Mouse (Mus musculus) limb, embryonic 11.5 days (tissue): ENCODE measurements around the gene Arpc4. TPM values are rescaled to one million over a fixed set of nuclear protein-coding genes. Genes with fewer than 3 reads are reported as not detected.

ENCODE experiments used
- ATAC-seq: fragments of 200-750 bp; cut with Nextera tagmentation; 2 replicates; pipeline ENCODE4 v1.8.0; 2017; ENCODE audit warnings: low read depth; ENCODE audit not compliant: insufficient number of reproducible peaks, low FRiP score, low TSS enrichment
- DNase-seq: peaks from one replicate; pipeline ENCODE4 v3.0.0-alpha.2; 2015; ENCODE audit warnings: low spot score
- H3K27ac ChIP-seq: fragments of 300-500 bp; sonication (generic); replicated peaks from 2 replicates; pipeline ENCODE4 v1.5.1; 2014; ENCODE audit warnings: low read depth, mild to moderate bottlenecking, low read length
- H3K27me3 ChIP-seq: fragments of 300-500 bp; sonication (generic); 2 replicates; pipeline ENCODE4 v1.6.1; 2014; ENCODE audit warnings: mild to moderate bottlenecking, low read length, mixed read lengths; ENCODE audit not compliant: control insufficient read depth, insufficient read depth
- H3K36me3 ChIP-seq: fragments of 300-500 bp; sonication (generic); 2 replicates; pipeline ENCODE4 v1.6.1; 2014; ENCODE audit warnings: mild to moderate bottlenecking, low read length, moderate library complexity, mixed read lengths; ENCODE audit not compliant: control insufficient read depth, insufficient read depth
- H3K4me1 ChIP-seq: fragments of 300-500 bp; sonication (generic); 2 replicates; pipeline ENCODE4 v1.6.1; 2014; ENCODE audit warnings: low read length, mixed read lengths; ENCODE audit not compliant: control insufficient read depth, insufficient read depth
- H3K4me2 ChIP-seq: fragments of 300-500 bp; sonication (generic); 2 replicates; pipeline ENCODE4 v1.6.1; 2014; ENCODE audit warnings: low read depth, mild to moderate bottlenecking, moderate library complexity; ENCODE audit not compliant: severe bottlenecking
- H3K4me3 ChIP-seq: fragments of 300-500 bp; sonication (generic); 2 replicates; pipeline ENCODE4 v1.5.1; 2014; ENCODE audit warnings: low read depth, low read length
- H3K9ac ChIP-seq: fragments of 300-500 bp; sonication (generic); 2 replicates; pipeline ENCODE4 v1.6.1; 2014; ENCODE audit warnings: mild to moderate bottlenecking, low read length
- H3K9me3 ChIP-seq: fragments of 300-500 bp; sonication (generic); 2 replicates; pipeline ENCODE4 v1.6.1; 2016; ENCODE audit warnings: low read length; ENCODE audit not compliant: control insufficient read depth
- WGBS: fragments of 180-500 bp; shearing (Covaris S2); extraction: QIAGEN DNeasy Blood & Tissue Kit; methylation state at CpG from one replicate; pipeline ENCODE4 v1.1.7; 2014; 5-methylcytosine and 5-hydroxymethylcytosine counted together
- polyA plus RNA-seq: library from polyadenylated mRNA; unstranded; fragments of >200 nt; fragmentation: Nextera tagmentation; extraction: Ambion mirVana; gene quantifications from 2 replicates; pipeline ENCODE4 v1.2.1, GENCODE M21; 2014

Arpc4 gene
- polyA plus RNA-seq, 1 experiment from 2014 or later: 197 TPM

- Histone ChIP-seq H3K9ac (no peak overlapping the region), H3K4me2 (no peak overlapping the region), H3K36me3 (no peaks in the 10 kb centered on the region), H3K27ac (no peak overlapping the region), H3K27me3 (no peaks in the 10 kb centered on the region), H3K9me3 (no peaks in the 10 kb centered on the region), H3K4me1 (no peaks in the 10 kb centered on the region), H3K4me3 (no peak overlapping the region)
- WGBS: 63% methylated on average over 3 of the region's 3 CpGs
- DNase-seq (no peak), ATAC-seq (no peak)
Observed at GRCm38 (mm10) chr6:113352820-113353219, 25.1 kb upstream of the Arpc4 start.

DNA sequence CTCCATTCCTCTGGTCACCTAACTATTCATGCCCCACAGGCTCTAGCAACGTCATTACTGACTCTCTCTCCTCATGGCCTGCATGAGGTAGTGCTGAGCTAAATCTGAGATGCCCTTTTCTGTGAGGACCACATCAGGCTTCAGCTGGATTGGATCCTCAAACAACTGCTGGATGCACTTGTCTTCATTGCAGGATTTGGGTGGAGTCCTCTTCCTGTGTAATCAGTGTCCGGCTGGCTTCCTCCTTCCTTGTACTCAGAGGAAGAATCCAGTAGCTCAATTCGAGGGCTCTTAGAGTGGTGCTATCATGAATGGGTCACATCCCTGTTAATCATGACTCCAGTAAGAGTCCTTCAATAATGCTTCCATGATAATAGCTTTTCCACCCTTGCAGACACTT lies 24.2 kb upstream of the Arpc4 start:
- ATAC-seq (no peak), DNase-seq (no peak)
- 84% methylated on average over 3 of the region's 3 CpGs for WGBS
- no peak overlapping the region for H3K4me3 ChIP-seq
- no peaks in the 10 kb centered on the region for H3K4me1 ChIP-seq
- no peaks in the 10 kb centered on the region for H3K36me3 ChIP-seq
- no peaks in the 10 kb centered on the region for H3K27me3 ChIP-seq
- H3K27ac ChIP-seq: no peak overlapping the region
- H3K9me3 ChIP-seq: no peaks in the 10 kb centered on the region
- H3K9ac ChIP-seq: no peak overlapping the region
- H3K4me2 ChIP-seq: no peak overlapping the region

DNA sequence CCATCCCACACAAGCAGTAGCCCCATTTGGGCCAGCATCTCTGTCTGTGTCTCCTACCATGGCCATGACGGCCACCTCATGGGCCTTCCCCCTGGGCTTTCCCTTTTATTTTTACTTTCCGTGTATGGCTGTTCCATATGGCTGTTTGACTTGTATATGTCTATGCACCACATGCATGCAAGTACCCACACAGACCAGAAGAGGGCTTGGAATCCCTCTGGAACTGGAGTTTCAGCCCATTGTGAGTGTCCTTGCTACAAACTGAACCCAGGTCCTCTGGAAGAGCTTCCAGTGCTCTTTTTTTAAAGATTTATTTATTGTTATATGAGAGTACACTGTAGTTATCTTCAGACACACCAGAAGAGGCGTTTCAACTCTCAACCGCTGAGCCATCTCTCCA lies 16.4 kb upstream of the Arpc4 start:
- Histone ChIP-seq H3K9me3 (no peaks in the 10 kb centered on the region), H3K9ac (no peak overlapping the region), H3K4me1 (no peaks in the 10 kb centered on the region), H3K27me3 (no peaks in the 10 kb centered on the region), H3K4me3 (no peak overlapping the region), H3K4me2 (no peak overlapping the region), H3K36me3 (no peaks in the 10 kb centered on the region), H3K27ac (no peak overlapping the region)
- DNase-seq (no peak), ATAC-seq (no peak)
- 76% methylated on average over 4 of the region's 4 CpGs for WGBS

DNA sequence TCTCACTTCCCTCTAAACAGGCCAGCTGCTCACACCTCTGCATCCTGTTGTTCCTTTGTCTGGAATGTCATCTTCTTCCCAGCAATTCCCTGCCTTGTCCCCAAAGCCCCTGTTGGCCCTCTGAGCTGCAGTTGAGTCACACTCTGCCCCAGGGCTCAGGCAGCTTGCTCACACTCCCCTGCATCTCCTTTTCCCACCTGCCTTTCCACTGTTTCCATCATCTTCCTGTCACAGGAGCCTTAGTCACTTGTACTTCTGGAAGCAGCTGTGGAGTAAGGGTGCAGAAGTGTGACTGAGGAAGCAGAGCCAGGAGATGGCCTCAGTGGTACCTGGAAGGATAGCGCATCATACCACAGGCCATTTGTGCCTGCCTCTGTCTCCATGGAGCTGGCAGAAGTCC lies 15.7 kb upstream of the Arpc4 start:
- H3K9ac ChIP-seq: no peak overlapping the region
- no peak overlapping the region for H3K27ac ChIP-seq
- ATAC-seq (no peak), DNase-seq (no peak)
- H3K27me3 ChIP-seq: no peaks in the 10 kb centered on the region
- H3K4me3 ChIP-seq: no peak overlapping the region
- WGBS: 90% methylated on average over 1 of the region's 1 CpGs
- no peaks in the 10 kb centered on the region for H3K36me3 ChIP-seq
- no peak overlapping the region for H3K4me2 ChIP-seq
- H3K4me1 ChIP-seq: no peaks in the 10 kb centered on the region
- no peaks in the 10 kb centered on the region for H3K9me3 ChIP-seq

GRCm38 (mm10) chr6:113364518-113365135 lies 13.3 kb upstream of the Arpc4 start:
- no peaks in the 10 kb centered on the region for H3K27me3 ChIP-seq
- no peak overlapping the region for H3K9ac ChIP-seq
- no peaks in the 10 kb centered on the region for H3K9me3 ChIP-seq
- no peak overlapping the region for H3K27ac ChIP-seq
- H3K4me2 ChIP-seq: no peak overlapping the region
- WGBS: 78% methylated on average over 8 of the region's 8 CpGs
- DNase-seq: no peak
- H3K4me1 ChIP-seq: no peaks in the 10 kb centered on the region
- H3K36me3 ChIP-seq: peaks cover 2% of the 10 kb centered on the region; the same call in 1 of the 2 replicates
- H3K4me3 ChIP-seq: no peak overlapping the region
- no peak for ATAC-seq

- Histone ChIP-seq H3K27me3 (no peaks in the 10 kb centered on the region), H3K9ac (no peak overlapping the region), H3K36me3 (peaks cover 6% of the 10 kb centered on the region), H3K4me3 (no peak overlapping the region), H3K9me3 (no peaks in the 10 kb centered on the region), H3K4me1 (no peaks in the 10 kb centered on the region), H3K4me2 (no peak overlapping the region), H3K27ac (no peak overlapping the region)
- DNase-seq (no peak), ATAC-seq (no peak)
- WGBS: 90% methylated on average over 6 of the region's 6 CpGs
Observed at GRCm38 (mm10) chr6:113366639-113367038, 11.3 kb upstream of the Arpc4 start.

GRCm38 (mm10) chr6:113367574-113367973 lies 10.3 kb upstream of the Arpc4 start:
- no peak for ATAC-seq
- H3K27ac ChIP-seq: no peak overlapping the region
- 90% methylated on average over 1 of the region's 1 CpGs for WGBS

GRCm38 (mm10) chr6:113368124-113368523 lies 9.8 kb upstream of the Arpc4 start:
- Histone ChIP-seq H3K4me1 (no peaks in the 10 kb centered on the region), H3K9ac (no peak overlapping the region), H3K36me3 (peaks cover 9% of the 10 kb centered on the region), H3K27me3 (no peaks in the 10 kb centered on the region), H3K4me2 (no peak overlapping the region), H3K27ac (no peak overlapping the region), H3K9me3 (no peaks in the 10 kb centered on the region), H3K4me3 (no peak overlapping the region)
- ATAC-seq (no peak), DNase-seq (no peak)
- 92% methylated on average over 7 of the region's 7 CpGs for WGBS

More at GRCm38 (mm10) chr6:113367574-113367973, 10.3 kb upstream of the Arpc4 start:
- no peak overlapping the region for H3K4me3 ChIP-seq
- H3K9me3 ChIP-seq: no peaks in the 10 kb centered on the region
- peaks cover 9% of the 10 kb centered on the region for H3K36me3 ChIP-seq
- no peak for DNase-seq
- H3K4me2 ChIP-seq: no peak overlapping the region
- H3K9ac ChIP-seq: no peak overlapping the region
- H3K4me1 ChIP-seq: no peaks in the 10 kb centered on the region
- no peaks in the 10 kb centered on the region for H3K27me3 ChIP-seq

DNA sequence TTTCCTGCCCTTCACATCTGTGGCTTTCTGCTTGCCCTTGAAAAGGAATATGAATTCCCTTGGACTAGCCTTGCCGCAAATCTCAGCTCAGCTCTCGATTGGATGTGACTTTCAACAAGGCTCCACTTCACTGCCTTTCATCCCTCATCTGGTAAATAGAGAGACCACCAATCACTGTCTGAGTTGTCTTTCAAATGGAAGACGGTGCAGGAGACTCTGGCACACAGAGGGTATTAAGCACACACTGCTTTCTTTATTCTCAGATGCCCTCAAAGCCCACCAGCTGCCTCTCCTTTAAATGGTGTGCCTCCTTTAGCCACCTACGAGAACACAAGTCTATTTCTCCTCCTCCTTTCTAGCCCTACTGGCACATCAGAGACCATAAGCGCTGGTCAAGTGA lies 9.3 kb upstream of the Arpc4 start:
- ATAC-seq (no peak), DNase-seq (no peak)
- Histone ChIP-seq H3K9me3 (no peaks in the 10 kb centered on the region), H3K27me3 (no peaks in the 10 kb centered on the region), H3K27ac (no peak overlapping the region), H3K36me3 (peaks cover 9% of the 10 kb centered on the region), H3K9ac (no peak overlapping the region), H3K4me1 (no peaks in the 10 kb centered on the region), H3K4me2 (no peak overlapping the region), H3K4me3 (no peak overlapping the region)
- WGBS: 90% methylated on average over 5 of the region's 5 CpGs
